Mouse (Mus musculus) gastrocnemius, postnatal 14 days (tissue): ENCODE data around the gene Urb2. TPM values are rescaled to one million over a fixed set of nuclear protein-coding genes. Genes with fewer than 3 reads are reported as not detected.

Experiments
- DNase-seq: peaks from one replicate; pipeline ENCODE4 v3.0.0; 2021; ENCODE audit warnings: mixed read lengths
- intact Hi-C: fragments of 180-260 bp; cut with DNase I; formaldehyde crosslinking; loops from one replicate; pipeline ENCODE4 v1.15.1; 2025; ENCODE audit warnings: low total_unique reads
- long read RNA-seq, 2 experiments: library from polyadenylated mRNA; stranded (forward); transcript quantifications; one replicate each; pipeline ENCODE4 v2.0.0; 2021
- total RNA-seq, 2 experiments: library from RNA; stranded (reverse); gene quantifications; 2 replicates each; pipeline ENCODE4 v1.2.3; 2021

Urb2 gene
- total RNA-seq: 1 to 10 TPM; 6.0 to 8.7 TPM
- long read RNA-seq, experiment 1, partial matches to known transcripts: 1 of 3 reads
- long read RNA-seq, experiment 1, other reads (novel, unspliced or antisense): 2 of 3 reads
- long read RNA-seq, experiment 2, partial matches to known transcripts: 1 of 5 reads
- long read RNA-seq, experiment 2, other reads (novel, unspliced or antisense): 4 of 5 reads

GRCm38 (mm10) chr8:124021237-124022227, at the start of gene Urb2, which contains the start of gene Taf5l:
Urb2 (plus strand) TSS chr8:124021508.
Taf5l (minus strand) TSS chr8:124021397.
- peak; percentile 93 for DNase-seq
- intact Hi-C loops: no loop called here

- intact Hi-C loops: no loop called here
- DNase-seq: no peak
These were observed 47.8 kb upstream of the Urb2 start for GRCm38 (mm10) chr8:123973495-123973894.

DNA sequence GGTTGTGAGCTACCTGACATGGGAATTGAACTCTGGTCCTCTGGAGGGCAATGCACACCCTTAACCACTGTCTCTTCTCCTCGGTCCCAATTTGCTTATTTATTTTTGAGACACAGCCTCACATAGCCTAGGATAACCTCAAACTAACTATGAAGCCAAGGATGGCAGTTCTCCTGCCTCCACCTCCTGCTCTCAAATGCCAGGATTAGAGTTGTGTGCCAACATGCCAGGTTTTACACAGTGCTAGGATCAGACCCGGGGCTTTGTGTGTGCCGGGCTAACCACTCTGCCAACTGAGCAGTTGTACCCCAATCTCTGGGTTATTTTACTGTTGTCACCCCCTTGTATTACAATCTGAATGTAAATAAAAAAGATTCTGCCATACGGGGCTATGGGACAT, 43.8 kb upstream of the Urb2 start:
- intact Hi-C loops: no loop called here
- no peak for DNase-seq

DNA sequence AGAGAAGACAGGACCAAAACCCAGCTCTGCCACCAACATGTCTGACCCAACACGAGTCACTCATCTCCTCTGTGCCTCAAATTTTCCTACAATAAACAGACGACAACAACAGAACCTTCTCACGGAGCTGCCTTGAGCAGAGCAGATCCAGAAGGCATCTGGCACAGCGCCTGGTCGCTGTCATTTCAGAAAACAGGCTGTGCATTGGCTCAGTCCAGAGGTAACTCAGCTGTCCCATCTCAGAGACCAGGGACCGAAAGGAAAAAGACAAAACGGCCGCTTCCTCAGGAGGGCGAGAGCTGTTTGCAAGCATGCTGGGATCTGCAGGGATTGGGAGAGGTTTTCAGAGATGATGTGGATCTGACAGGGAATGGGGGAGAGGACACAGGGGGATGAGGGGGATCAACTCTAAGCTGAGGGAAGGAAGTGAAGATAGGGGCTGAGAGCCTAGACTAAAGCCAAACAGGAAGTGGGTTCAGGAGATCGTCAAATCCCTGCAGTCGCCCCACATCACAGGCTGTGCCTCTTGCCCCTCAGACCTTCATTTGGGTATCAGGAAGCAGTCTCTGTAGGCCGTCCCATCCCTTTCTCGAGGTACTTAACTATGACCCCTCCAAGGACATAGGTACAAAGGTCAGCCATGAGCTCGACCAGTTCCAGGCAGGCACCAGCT, 43.0 kb upstream of the Urb2 start:
- no peak for DNase-seq
- intact Hi-C loops: no loop called here

DNA sequence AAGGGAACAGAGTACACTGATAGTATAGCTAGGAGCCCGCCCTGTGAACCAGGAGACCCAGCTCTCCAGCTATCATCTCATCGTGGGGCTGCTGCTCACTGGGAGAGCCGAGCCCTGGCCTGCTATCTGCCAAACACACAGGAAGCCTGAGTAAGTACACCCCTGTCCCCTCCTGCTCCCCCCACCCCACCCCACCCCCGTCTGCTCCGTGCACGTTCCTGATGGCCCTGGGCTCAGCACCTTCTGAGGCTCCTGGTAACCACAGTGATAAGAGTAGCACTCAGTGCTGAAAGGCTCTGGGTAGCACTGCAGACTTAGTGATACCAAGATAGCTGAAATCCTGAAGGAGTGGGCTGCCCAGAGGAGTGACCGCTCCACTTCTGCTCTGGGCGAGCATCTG, 42.4 kb upstream of the Urb2 start:
- intact Hi-C loops: no loop called here
- DNase-seq: no peak

DNA sequence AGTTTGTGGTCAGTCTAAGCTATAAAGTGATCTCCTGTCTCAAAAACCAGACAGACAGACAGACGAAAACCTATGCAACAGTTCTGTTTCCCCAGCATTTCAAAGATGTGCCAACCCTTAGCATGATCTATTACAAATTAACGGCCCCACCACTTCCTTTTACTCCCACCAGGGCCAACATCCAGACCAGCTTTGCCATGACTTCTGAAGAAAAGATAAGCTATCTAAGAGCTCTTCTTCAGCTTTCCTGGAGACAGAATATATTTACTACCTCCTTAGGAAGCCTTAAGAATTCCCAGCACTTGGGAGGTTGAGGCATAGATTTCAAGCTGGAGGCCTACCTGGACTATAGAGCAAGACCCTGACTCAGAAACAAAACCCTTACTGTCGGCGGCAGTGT, 41.1 kb upstream of the Urb2 start:
- intact Hi-C loops: no loop called here
- DNase-seq: no peak

- no peak for DNase-seq
- intact Hi-C loops: no loop called here
These were observed 39.6 kb upstream of the Urb2 start for GRCm38 (mm10) chr8:123981674-123982073.

DNA sequence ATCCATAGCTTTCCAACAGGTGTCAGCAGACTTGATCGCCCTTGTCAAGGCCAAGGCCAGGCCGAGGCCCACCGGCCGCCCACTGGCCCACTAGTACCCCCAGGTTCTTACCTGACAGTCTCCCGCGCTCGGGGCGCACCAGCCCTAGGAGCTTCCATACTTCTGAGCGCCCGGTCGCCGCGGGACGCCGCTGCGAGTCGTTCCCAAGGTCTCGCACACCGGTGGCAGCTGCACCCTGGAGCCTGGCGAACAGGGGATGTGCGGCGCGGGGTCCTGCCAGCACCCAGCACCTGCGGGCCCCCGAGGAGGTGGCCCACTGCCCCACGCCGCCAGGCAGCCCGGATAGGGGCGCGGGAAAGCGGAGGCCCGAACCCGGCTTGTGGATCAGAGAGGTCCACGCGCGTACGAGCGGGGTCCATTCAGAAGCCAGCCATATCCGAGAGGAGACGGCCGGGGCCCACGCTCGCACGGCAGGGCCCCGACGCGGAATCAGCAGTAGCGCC, 39.0 kb upstream of the Urb2 start:
- DNase-seq: no peak
- intact Hi-C loops: no loop called here

GRCm38 (mm10) chr8:123982826-123983400, 38.4 kb upstream of the Urb2 start, which contains the start of gene Abcb10:
Abcb10 (minus strand) TSS chr8:123983122.
- peak; percentile 90 for DNase-seq
- intact Hi-C loops: no loop called here

GRCm38 (mm10) chr8:123988605-123989038, 32.7 kb upstream of the Urb2 start:
- intact Hi-C loops: no loop called here
- DNase-seq: no peak

GRCm38 (mm10) chr8:123989128-123989527, 32.2 kb upstream of the Urb2 start:
- no peak for DNase-seq
- intact Hi-C loops: no loop called here

DNA sequence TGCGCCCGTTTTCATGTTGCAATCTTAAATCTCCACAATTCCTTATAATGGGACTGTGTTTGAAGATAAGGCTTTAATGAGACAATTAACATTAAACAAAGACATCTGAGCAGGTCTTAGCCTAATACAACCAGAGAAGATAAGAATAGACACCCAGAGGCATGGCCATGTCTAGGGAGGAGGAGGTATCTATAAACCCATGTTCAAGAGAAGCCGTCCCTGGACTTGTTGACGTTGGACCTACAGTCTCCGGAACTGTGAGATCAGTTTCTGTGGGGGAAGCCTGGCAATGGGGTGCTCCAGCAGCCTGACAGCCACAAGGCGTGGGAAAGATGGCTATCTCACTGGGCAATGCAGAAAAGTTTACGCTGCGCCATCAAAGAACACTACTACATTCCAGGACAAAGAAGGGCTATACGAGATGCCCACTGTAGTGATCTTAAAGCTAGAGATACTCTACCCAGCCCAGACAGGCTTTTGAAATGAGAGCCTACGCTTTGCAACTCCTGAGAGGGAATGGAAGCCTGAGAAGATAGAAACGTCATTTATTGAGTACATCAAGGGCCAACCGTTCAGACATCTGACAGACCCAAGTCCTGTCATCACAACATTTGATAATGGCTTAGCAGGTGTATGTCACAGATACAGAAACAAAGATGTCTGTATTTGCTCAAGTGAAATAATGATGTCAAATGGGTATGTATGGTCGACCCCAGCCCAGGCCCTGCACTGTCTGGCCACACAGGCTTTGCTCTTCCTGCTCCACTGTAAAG, 30.8 kb upstream of the Urb2 start:
- intact Hi-C loops: no loop called here

GRCm38 (mm10) chr8:123992587-123992986, 28.7 kb upstream of the Urb2 start:
- intact Hi-C loops: no loop called here
- DNase-seq: no peak

More for the DNA sequence above, 30.8 kb upstream of the Urb2 start:
- no peak for DNase-seq

- intact Hi-C loops: no loop called here
- no peak for DNase-seq
These were observed 27.7 kb upstream of the Urb2 start for GRCm38 (mm10) chr8:123993597-123993996.

- intact Hi-C loops: no loop called here
These were observed 27.3 kb upstream of the Urb2 start for GRCm38 (mm10) chr8:123993997-123994396.

DNA sequence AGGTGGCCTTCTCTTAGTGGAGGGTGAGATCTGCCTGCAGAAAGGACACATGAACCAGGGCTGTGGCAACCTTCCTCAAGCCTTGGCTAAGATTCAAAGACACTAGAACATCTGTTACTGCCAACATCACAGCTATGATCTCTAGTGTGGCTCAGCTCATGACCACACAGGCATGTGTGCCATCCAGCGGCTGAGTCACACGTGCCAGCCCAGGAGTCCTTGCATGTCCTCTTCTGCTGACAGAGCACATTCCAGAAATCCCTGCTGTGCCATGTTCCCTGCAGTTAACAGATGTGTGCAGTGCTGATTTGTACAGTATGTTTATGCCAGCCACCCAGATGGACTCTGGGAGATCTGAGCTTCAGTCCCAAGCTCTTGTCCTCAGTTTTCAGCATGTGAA, 21.7 kb upstream of the Urb2 start:
- intact Hi-C loops: no loop called here
- peak; percentile 54 for DNase-seq

More at GRCm38 (mm10) chr8:123993997-123994396, 27.3 kb upstream of the Urb2 start:
- no peak for DNase-seq

DNA sequence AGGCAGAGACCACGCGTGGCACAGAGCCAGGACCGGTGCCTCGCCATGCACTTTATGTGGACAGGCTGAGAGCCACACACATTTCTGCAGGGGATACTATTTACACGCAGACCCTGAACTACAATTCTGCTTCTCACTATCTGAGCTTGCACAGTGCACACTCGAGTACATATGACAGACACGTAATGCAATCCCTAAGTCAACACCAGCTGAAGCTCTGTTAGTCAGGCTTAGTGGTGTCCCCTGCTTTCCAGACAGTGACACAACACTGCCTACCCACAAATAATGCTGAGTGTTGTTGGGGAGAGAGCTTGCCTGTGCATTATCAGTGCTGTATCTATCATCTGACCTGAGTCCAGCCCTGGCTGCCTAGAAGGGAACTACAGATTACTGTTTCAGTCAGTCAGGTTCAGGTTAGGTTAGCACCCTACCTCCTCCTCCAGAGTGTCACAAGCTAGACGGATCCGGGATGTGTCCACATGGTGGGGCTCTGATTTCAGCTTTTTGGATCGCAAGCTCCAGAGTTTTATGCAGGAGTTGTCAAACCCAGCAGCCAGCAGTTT, 18.7 kb upstream of the Urb2 start:
- intact Hi-C loops: no loop called here
- no peak for DNase-seq

- intact Hi-C loops: no loop called here
- DNase-seq: no peak
These were observed 13.5 kb upstream of the Urb2 start for GRCm38 (mm10) chr8:124007829-124008228.

DNA sequence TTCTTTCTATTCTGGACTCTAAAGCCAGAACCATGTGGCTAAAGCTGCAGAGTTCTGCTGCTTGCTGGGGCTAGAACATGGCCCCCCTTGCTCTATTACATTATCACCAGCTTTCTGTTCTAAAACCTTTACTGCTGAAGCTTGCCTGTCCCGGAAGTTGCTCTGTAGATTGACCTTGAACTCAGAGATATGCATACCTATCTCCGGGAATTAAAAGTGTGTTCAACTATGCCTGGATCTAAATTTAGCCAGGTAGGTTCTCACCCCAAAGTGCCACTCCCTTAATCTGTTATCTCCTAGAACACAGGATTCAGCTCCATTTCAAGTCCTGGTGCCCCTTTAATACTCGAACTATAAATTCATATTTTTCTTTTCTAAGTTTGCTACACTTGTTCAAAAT, 9.7 kb upstream of the Urb2 start:
- intact Hi-C loops: no loop called here
- no peak for DNase-seq
